Mouse (Mus musculus) kidney, adult 2 months (tissue): ENCODE results near the gene Scml4.

Source experiments
- CTCF ChIP-seq: fragments of 200-500 bp; conservative IDR thresholded peaks from 2 replicates; pipeline ENCODE4 v1.5.1; 2011; ENCODE audit warnings: low read depth, mild to moderate bottlenecking, control low read depth, low read length, moderate library complexity, mixed read lengths; ENCODE audit not compliant: insufficient read depth, insufficient read length
- POLR2A ChIP-seq: fragments of 200-500 bp; IDR thresholded peaks from one replicate; pipeline ENCODE4 v1.6.1; 2011; ENCODE audit warnings: low read depth, low read length, control low read depth

GRCm38 (mm10) chr10:42955205-42955604, 95.0 kb downstream of the Scml4 start:
- TF ChIP-seq POLR2A = no peak
- no peak for TF ChIP-seq CTCF
